Mouse (Mus musculus): ENCODE data around the gene Veph1.

DNA sequence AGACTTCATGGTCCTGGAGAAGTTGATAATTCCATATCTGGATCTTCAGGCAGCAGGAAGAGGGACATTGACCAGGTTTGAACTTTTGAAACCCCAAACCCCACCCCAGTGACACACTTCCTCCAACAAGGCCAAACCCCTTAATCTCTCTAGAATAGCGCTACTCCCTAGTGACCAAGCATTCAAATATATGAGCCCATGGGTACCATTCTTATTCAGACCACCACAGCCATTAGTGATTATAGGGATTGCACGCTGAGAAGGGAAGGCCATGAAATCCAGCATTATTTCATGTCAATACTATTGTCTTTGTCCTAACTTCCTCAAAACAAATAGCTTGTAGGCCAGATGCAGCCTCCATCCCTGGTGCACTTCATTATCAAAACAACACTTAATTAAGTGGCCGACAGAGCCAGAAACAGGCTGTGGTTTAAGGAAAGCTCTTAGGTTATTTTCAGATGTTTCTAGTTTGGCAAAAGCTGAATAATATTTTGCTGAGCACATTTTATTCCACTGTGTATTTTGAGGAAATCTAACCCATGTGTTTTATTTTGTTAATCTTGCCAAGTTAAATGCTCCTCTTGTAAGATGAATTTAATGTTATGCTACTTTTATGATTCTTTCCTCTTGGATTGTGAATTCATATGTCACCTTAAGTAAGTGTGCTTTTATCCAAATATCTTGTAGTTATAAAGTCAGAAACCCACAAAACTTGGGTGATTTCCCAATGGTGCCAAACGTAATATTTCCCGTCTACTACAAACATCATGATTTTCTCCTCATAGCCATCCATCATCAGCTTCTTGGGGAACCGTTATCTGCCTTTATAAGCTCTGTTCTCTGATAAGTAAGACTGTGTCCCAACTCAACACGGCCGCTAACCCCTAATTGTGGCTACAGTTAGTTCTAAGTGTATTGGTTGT, 18.4 kb upstream of the Veph1 start:
- no peak for TF ChIP-seq CTCF (conservative IDR thresholded peaks at IDR 0.05; ENCODE audit: low read length)
- no peak for TF ChIP-seq NANOG (IDR thresholded peaks at IDR 0.05; ENCODE audit: borderline replicate concordance, low read length)

All from E14TG2a.4 (cell line).